Mouse (Mus musculus) hindbrain, embryonic 11.5 days (tissue): ENCODE data around the gene Tnp1. TPM values are rescaled to one million over a fixed set of nuclear protein-coding genes. Genes with fewer than 3 reads are reported as not detected.

Experiments used
- polyA plus RNA-seq: library from polyadenylated mRNA; unstranded; fragments of >200 nt; fragmentation: Nextera tagmentation; extraction: Ambion mirVana; gene quantifications from 2 replicates; pipeline ENCODE4 v1.2.1, GENCODE M21; 2014

Tnp1 gene
- polyA plus RNA-seq, 1 experiment from 2014 or later = not detected

Other genes with a start within 250 kb of the Tnp1 start
- 521 and 561 TPM in 2 replicates for gene Igfbp2, start 191.4 kb downstream of the Tnp1 start, polyA plus RNA-seq
- 28.1 and 34.8 TPM in 2 replicates for gene Igfbp5, start 141.0 kb downstream of the Tnp1 start, polyA plus RNA-seq